Mouse (Mus musculus): ENCODE data around the gene Usp46.
A peak's percentile ranks its signal among the peaks of the same experiment; 100 is the strongest.

The Usp46 gene

GRCm38 (mm10) chr5:73955691-73956090, 112.5 kb downstream of the Usp46 start:
- no peak for DNase-seq (ENCODE audit: inconsistent ontology term)

GRCm38 (mm10) chr5:73955005-73955404, 113.2 kb downstream of the Usp46 start:
- DNase-seq (ENCODE audit: inconsistent ontology term), result no peak

DNA sequence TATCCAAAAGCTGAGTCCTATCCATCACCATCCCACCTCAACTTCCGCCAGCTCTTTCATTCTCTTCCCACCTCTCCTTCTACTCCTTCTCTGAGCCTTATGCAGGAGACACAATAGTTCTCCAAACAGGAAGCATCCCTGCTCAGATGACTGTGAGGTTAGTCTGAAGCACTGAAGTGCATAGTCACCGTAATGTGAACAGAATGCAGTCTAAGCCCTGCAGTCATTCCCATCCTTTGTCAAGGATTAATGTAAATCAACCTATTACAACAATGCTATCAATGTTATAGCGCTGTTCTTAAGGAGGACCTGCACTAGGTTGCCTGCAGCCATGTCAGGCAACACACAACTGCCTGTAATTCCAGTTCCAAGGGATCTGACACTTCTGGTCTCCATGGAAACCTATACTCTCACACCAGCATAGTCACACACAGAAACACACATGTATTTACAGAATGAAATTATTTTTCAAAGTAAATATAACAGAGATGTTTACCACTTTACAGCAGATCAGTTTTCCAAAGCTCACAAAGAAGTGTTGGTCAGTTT, 115.1 kb downstream of the Usp46 start:
- no peak for DNase-seq (ENCODE audit: inconsistent ontology term)

GRCm38 (mm10) chr5:73951649-73952000, 116.6 kb downstream of the Usp46 start:
- DNase-seq (ENCODE audit: inconsistent ontology term), result no peak

- peak; percentile 7 for DNase-seq (ENCODE audit: inconsistent ontology term)
Measured at GRCm38 (mm10) chr5:73950809-73951648, 117.2 kb downstream of the Usp46 start.
